In genomic region chr10:106939441-106939840, GRCm38 (mm10) we compare ENCODE assay signal across 17 mouse cellular contexts.
"Had no signal": no experiment of that assay in that cellular context is flagged by ENCODE, and none has a peak within 500 bp of the region (broad histone marks: within the 10 kb centered on the region; RNA-seq: fewer than 3 reads in every experiment).

No protein-coding gene starts in this region.

- H3K4me3 ChIP-seq: layer of hippocampus, adult 2 months; limb, embryonic 12.5 days; limb, embryonic 15.5 days; liver, embryonic 12.5 days; liver, embryonic 15.5 days; megakaryocyte, embryonic 14.5 days; midbrain, embryonic 10.5 days; midbrain, embryonic 13.5 days; myocyte; neural tube, embryonic 13.5 days had no signal

- DNase-seq: kidney, adult 2 months; kidney, postnatal 25 days; left cerebral cortex, postnatal 4 days; retina, postnatal 1 day; right cerebral cortex, postnatal 25 days; thymus, adult 18-20 months; thymus, postnatal 36 days had no signal

- H3K4me1 ChIP-seq: limb, embryonic 12.5 days; limb, embryonic 15.5 days; liver, embryonic 12.5 days; liver, embryonic 15.5 days; megakaryocyte, embryonic 14.5 days; midbrain, embryonic 10.5 days; midbrain, embryonic 13.5 days; neural tube, embryonic 13.5 days had no signal
